ENCODE assay signal across 8 mouse cellular contexts in genomic region chr10:41809771-41810563, GRCm38 (mm10). TPM values are rescaled to one million over a fixed set of nuclear protein-coding genes. Genes with fewer than 3 reads are reported as not detected.
A peak's percentile ranks its signal among the peaks of the same experiment; 100 is the strongest.
DNase-seq lines count a peak whose midpoint lies in the region; ATAC-seq and TF ChIP-seq lines count a peak whose summit lies in the region.

TSS of gene Cep57l1 (minus strand) at chr10:41809871.
TSS of gene Sesn1 (plus strand) at chr10:41809935.

- TF ChIP-seq EP300 in lung, postnatal 0 days (IDR thresholded peaks at IDR 0.05), result no peak; the same call in 1 of the 2 replicates

- no peaks in the 10 kb centered on the region for H3K9me3 ChIP-seq in hindbrain, embryonic 10.5 days
- H3K9me3 ChIP-seq in lung, postnatal 0 days (ENCODE audit: low read length), result no peaks in the 10 kb centered on the region

- peak within 1 kb of the TSS; percentile 96 for H3K27ac ChIP-seq in hindbrain, embryonic 10.5 days
- H3K27ac ChIP-seq in lung, postnatal 0 days (ENCODE audit: low read length), result peak within 1 kb of the TSS; percentile 98

- under 1% methylated on average over 69 of the region's 69 CpGs for WGBS in hindbrain, embryonic 10.5 days
- WGBS in lung, postnatal 0 days, result under 1% methylated on average over 56 of the region's 69 CpGs

- peak; percentile 48 for TF ChIP-seq CTCF in lung, postnatal 0 days (IDR thresholded peaks at IDR 0.05)

- peak within 1 kb of the TSS; percentile 65 for H3K4me3 ChIP-seq in hindbrain, embryonic 10.5 days
- H3K4me3 ChIP-seq in lung, postnatal 0 days (ENCODE audit: low read depth, low read length), result peak within 1 kb of the TSS; percentile 71

- peak within 1 kb of the TSS; percentile 60 for H3K9ac ChIP-seq in lung, postnatal 0 days (replicated peaks; ENCODE audit: low read depth)

- H3K27me3 ChIP-seq in hindbrain, embryonic 10.5 days (ENCODE audit: insufficient read depth, poor library complexity, severe bottlenecking), result no peaks in the 10 kb centered on the region
- no peaks in the 10 kb centered on the region for H3K27me3 ChIP-seq in lung, postnatal 0 days (replicated peaks; ENCODE audit: insufficient read depth, low read length)

- peak; percentile 67 for DNase-seq in MEL-GATA-1-ER (ENCODE audit: extremely low read depth, low read depth)
- DNase-seq in cerebellum, adult 8-10 months, result peak; percentile 94
- DNase-seq in hindbrain, embryonic 10.5 days (ENCODE audit: low spot score), result peak; percentile 95
- DNase-seq in layer of hippocampus, adult 9-11 months, result peak; percentile 92
- DNase-seq in lung, postnatal 0 days (ENCODE audit: low spot score), result peak; percentile 98
- DNase-seq in ovary, postnatal 14 days (ENCODE audit: low spot score), result peak; percentile 89
- peak; percentile 92 for DNase-seq in thymus, postnatal 14 days

- no peaks in the 10 kb centered on the region for H3K36me3 ChIP-seq in hindbrain, embryonic 10.5 days
- no peaks in the 10 kb centered on the region for H3K36me3 ChIP-seq in lung, postnatal 0 days (ENCODE audit: insufficient read depth, low read length)

- H3K4me1 ChIP-seq in hindbrain, embryonic 10.5 days (replicated peaks), result peaks cover 35% of the 10 kb centered on the region
- H3K4me1 ChIP-seq in lung, postnatal 0 days (ENCODE audit: insufficient read depth, low read depth, low read length), result peaks cover 16% of the 10 kb centered on the region; the same call in 1 of the 2 replicates

- peak within 1 kb of the TSS; percentile 72 for H3K4me2 ChIP-seq in lung, postnatal 0 days (replicated peaks; ENCODE audit: low read depth, low read length)

- peak; percentile 70 for ATAC-seq in frontal cortex, adult (ENCODE audit: low TSS enrichment)
- ATAC-seq in lung, postnatal 0 days, result peak; percentile 95

RNA-seq across cellular contexts. Expression of gene Cep57l1, which starts in this region (rescaled TPM):
- 20.7 and 24.9 TPM in 2 replicates for polyA plus RNA-seq in hindbrain, embryonic 10.5 days (2016; fragmentation: Nextera tagmentation; extraction: Ambion mirVana)
- polyA plus RNA-seq in lung, postnatal 0 days (2015; fragmentation: Nextera tagmentation; extraction: Ambion mirVana), result 5.9 and 6.3 TPM in 2 replicates

RNA-seq across cellular contexts. Expression of gene Sesn1, which starts in this region (rescaled TPM):
- polyA plus RNA-seq in hindbrain, embryonic 10.5 days (2016; fragmentation: Nextera tagmentation; extraction: Ambion mirVana), result 17.6 and 18.2 TPM in 2 replicates
- 26.5 and 36.6 TPM in 2 replicates for polyA plus RNA-seq in lung, postnatal 0 days (2015; fragmentation: Nextera tagmentation; extraction: Ambion mirVana)

Comparison
In these comparisons a context has a peak if more than half of its experiments do, and no peak if none do; other contexts are left out.
1. Peak in every context shown above with its lines: DNase-seq, ATAC-seq, H3K4me3 ChIP-seq and H3K27ac ChIP-seq.